Mouse (Mus musculus): ENCODE measurements around the gene Gm21627. TPM values are rescaled to one million over a fixed set of nuclear protein-coding genes. Genes with fewer than 3 reads are reported as not detected.
"Not testable (repeated sequence)": the region's sequence is repeated elsewhere in the genome, so short reads cannot be mapped to it uniquely, and the experiment has no call there.

Gene Gm21627
- total RNA-seq (2022): not detected

DNA sequence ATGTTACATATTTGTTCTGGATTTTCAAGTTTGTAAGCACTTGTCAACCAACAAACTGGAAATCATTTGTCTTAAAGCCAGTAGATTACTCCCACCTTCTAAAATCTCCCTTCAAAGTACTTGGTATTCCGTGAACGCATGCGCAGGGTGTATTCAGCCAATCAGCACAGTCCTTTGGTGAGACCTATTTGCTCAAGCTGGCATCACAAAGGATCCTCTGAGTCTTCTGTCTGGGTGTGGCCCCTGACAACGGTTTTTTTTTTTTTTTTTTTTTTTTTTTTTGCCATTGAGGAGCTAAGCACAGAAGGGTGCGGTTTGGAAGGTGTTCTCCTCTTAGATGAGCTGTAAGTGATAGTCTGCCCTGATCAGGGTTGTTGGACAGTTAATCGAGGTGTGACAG lies at the start of gene Gm21627:
Gene Gm21627, plus strand, starts transcription at position 301 of the 400 bp plus-strand sequence.
- not testable (repeated sequence) for DNase-seq (ENCODE audit: low spot score in 2 of 2)
